Mouse (Mus musculus) embryonic facial prominence, embryonic 15.5 days (tissue): Measurements from ENCODE around the gene Tln1. TPM values are rescaled to one million over a fixed set of nuclear protein-coding genes. Genes with fewer than 3 reads are reported as not detected.

Source experiments
- ATAC-seq: fragments of 200-750 bp; cut with Nextera tagmentation; 2 replicates; pipeline ENCODE4 v1.8.0; 2017; ENCODE audit warnings: low read depth, moderate TSS enrichment; ENCODE audit not compliant: insufficient number of reproducible peaks, low FRiP score, low TSS enrichment
- H3K27ac ChIP-seq: fragments of 300-500 bp; sonication (generic); replicated peaks from 2 replicates; pipeline ENCODE4 v1.5.1; 2015; ENCODE audit warnings: mild to moderate bottlenecking, inconsistent platforms
- H3K27me3 ChIP-seq: fragments of 300-500 bp; sonication (generic); 2 replicates; pipeline ENCODE4 v1.6.1; 2015; ENCODE audit warnings: inconsistent platforms
- H3K36me3 ChIP-seq: fragments of 300-500 bp; sonication (generic); 2 replicates; pipeline ENCODE4 v1.6.1; 2015; ENCODE audit warnings: mild to moderate bottlenecking, inconsistent platforms
- H3K4me1 ChIP-seq: fragments of 300-500 bp; sonication (generic); 2 replicates; pipeline ENCODE4 v1.6.1; 2015; ENCODE audit warnings: inconsistent platforms
- H3K4me2 ChIP-seq: fragments of 300-500 bp; sonication (generic); replicated peaks from 2 replicates; pipeline ENCODE4 v1.6.1; 2015; ENCODE audit warnings: mild to moderate bottlenecking, inconsistent platforms
- H3K4me3 ChIP-seq: fragments of 300-500 bp; sonication (generic); replicated peaks from 2 replicates; pipeline ENCODE4 v1.5.1; 2015; ENCODE audit warnings: mild to moderate bottlenecking, inconsistent platforms
- H3K9ac ChIP-seq: fragments of 300-500 bp; sonication (generic); 2 replicates; pipeline ENCODE4 v1.6.1; 2015; ENCODE audit warnings: inconsistent platforms
- H3K9me3 ChIP-seq: fragments of 300-500 bp; sonication (generic); replicated peaks from 2 replicates; pipeline ENCODE4 v1.6.1; 2016; ENCODE audit warnings: inconsistent platforms
- WGBS: fragments of 180-500 bp; shearing (Covaris S2); methylation state at CpG from one replicate; pipeline ENCODE4 v1.1.7; 2015; 5-methylcytosine and 5-hydroxymethylcytosine counted together
- polyA plus RNA-seq: library from polyadenylated mRNA; unstranded; fragments of >200 nt; fragmentation: Nextera tagmentation; extraction: Ambion mirVana; gene quantifications from 2 replicates; pipeline ENCODE4 v1.2.1, GENCODE M21; 2015

Tln1 gene
- polyA plus RNA-seq, 1 experiment from 2014 or later: 55.8 TPM

GRCm38 (mm10) chr4:43587681-43588080, 25.2 kb upstream of the Tln1 start:
- H3K27ac ChIP-seq: no peak overlapping the region
- H3K9me3 ChIP-seq: no peaks in the 10 kb centered on the region
- no peak for ATAC-seq
- H3K27me3 ChIP-seq: no peaks in the 10 kb centered on the region
- no peak overlapping the region for H3K9ac ChIP-seq
- H3K4me3 ChIP-seq: no peak overlapping the region
- no peaks in the 10 kb centered on the region for H3K4me1 ChIP-seq
- H3K36me3 ChIP-seq: peaks cover 24% of the 10 kb centered on the region
- H3K4me2 ChIP-seq: no peak overlapping the region
- 28% methylated on average over 7 of the region's 7 CpGs for WGBS

- H3K27ac ChIP-seq: no peak overlapping the region
- peak; percentile 45; the same call in 1 of the 2 replicates for ATAC-seq
- H3K4me1 ChIP-seq: no peaks in the 10 kb centered on the region
- H3K36me3 ChIP-seq: peaks cover 36% of the 10 kb centered on the region
- no peaks in the 10 kb centered on the region for H3K27me3 ChIP-seq
- no peak overlapping the region for H3K4me3 ChIP-seq
- H3K9me3 ChIP-seq: no peaks in the 10 kb centered on the region
- 73% methylated on average over 8 of the region's 8 CpGs for WGBS
- no peak overlapping the region for H3K4me2 ChIP-seq
- no peak overlapping the region for H3K9ac ChIP-seq
Measured at GRCm38 (mm10) chr4:43586411-43586810, 23.9 kb upstream of the Tln1 start.

- WGBS: 26% methylated on average over 10 of the region's 10 CpGs
- Histone ChIP-seq H3K36me3 (peaks cover 44% of the 10 kb centered on the region), H3K4me1 (no peaks in the 10 kb centered on the region), H3K4me2 (no peak overlapping the region), H3K9me3 (no peaks in the 10 kb centered on the region), H3K27me3 (no peaks in the 10 kb centered on the region), H3K27ac (no peak overlapping the region), H3K4me3 (no peak overlapping the region), H3K9ac (no peak overlapping the region)
- no peak for ATAC-seq
Measured at GRCm38 (mm10) chr4:43585682-43586081, 23.2 kb upstream of the Tln1 start.

- Histone ChIP-seq H3K27ac (no peak within 1 kb of the TSS), H3K4me1 (peaks cover 8% of the 10 kb centered on the region), H3K9me3 (no peaks in the 10 kb centered on the region), H3K9ac (no peak within 1 kb of the TSS), H3K4me2 (no peak within 1 kb of the TSS), H3K27me3 (no peaks in the 10 kb centered on the region), H3K36me3 (peaks cover 48% of the 10 kb centered on the region), H3K4me3 (no peak within 1 kb of the TSS)
- WGBS: 66% methylated on average over 12 of the region's 12 CpGs
- no peak for ATAC-seq
Measured at GRCm38 (mm10) chr4:43584444-43585416, 22.2 kb upstream of the Tln1 start, which contains the start of gene Msmp. TSS of gene Msmp (minus strand) at chr4:43584494.

- H3K4me3 ChIP-seq: no peak overlapping the region
- H3K36me3 ChIP-seq: peaks cover 48% of the 10 kb centered on the region
- no peak overlapping the region for H3K27ac ChIP-seq
- H3K9ac ChIP-seq: no peak overlapping the region
- H3K27me3 ChIP-seq: no peaks in the 10 kb centered on the region
- ATAC-seq: no peak
- H3K9me3 ChIP-seq: no peaks in the 10 kb centered on the region
- peaks cover 12% of the 10 kb centered on the region for H3K4me1 ChIP-seq
- 79% methylated on average over 7 of the region's 7 CpGs for WGBS
- H3K4me2 ChIP-seq: no peak overlapping the region
Measured at GRCm38 (mm10) chr4:43583421-43583820, 20.9 kb upstream of the Tln1 start.

GRCm38 (mm10) chr4:43582241-43582640, 19.8 kb upstream of the Tln1 start:
- Histone ChIP-seq H3K4me3 (no peak overlapping the region), H3K36me3 (peaks cover 48% of the 10 kb centered on the region), H3K4me1 (peaks cover 20% of the 10 kb centered on the region), H3K9me3 (no peaks in the 10 kb centered on the region), H3K9ac (no peak overlapping the region), H3K4me2 (no peak overlapping the region), H3K27me3 (no peaks in the 10 kb centered on the region), H3K27ac (no peak overlapping the region)
- no peak for ATAC-seq
- WGBS: 87% methylated on average over 5 of the region's 5 CpGs

GRCm38 (mm10) chr4:43581381-43581780, 18.9 kb upstream of the Tln1 start:
- WGBS: 91% methylated on average over 12 of the region's 12 CpGs
- peaks cover 48% of the 10 kb centered on the region for H3K36me3 ChIP-seq
- H3K27ac ChIP-seq: no peak overlapping the region
- no peak for ATAC-seq
- peaks cover 29% of the 10 kb centered on the region for H3K4me1 ChIP-seq
- no peak overlapping the region for H3K4me2 ChIP-seq
- H3K9ac ChIP-seq: no peak overlapping the region
- no peaks in the 10 kb centered on the region for H3K27me3 ChIP-seq
- H3K4me3 ChIP-seq: no peak overlapping the region
- no peaks in the 10 kb centered on the region for H3K9me3 ChIP-seq

- Histone ChIP-seq H3K27ac (no peak overlapping the region), H3K9me3 (no peaks in the 10 kb centered on the region), H3K9ac (no peak overlapping the region), H3K4me1 (peaks cover 35% of the 10 kb centered on the region), H3K4me3 (no peak overlapping the region), H3K27me3 (no peaks in the 10 kb centered on the region), H3K36me3 (peaks cover 48% of the 10 kb centered on the region), H3K4me2 (no peak overlapping the region)
- ATAC-seq: no peak
- WGBS: 95% methylated on average over 5 of the region's 5 CpGs
Measured at GRCm38 (mm10) chr4:43580721-43581120, 18.2 kb upstream of the Tln1 start.

GRCm38 (mm10) chr4:43579731-43580130, 17.2 kb upstream of the Tln1 start:
- Histone ChIP-seq H3K4me3 (peak overlapping the region; percentile 92), H3K4me2 (peak overlapping the region; percentile 93), H3K4me1 (peaks cover 37% of the 10 kb centered on the region), H3K9me3 (no peaks in the 10 kb centered on the region), H3K27ac (no peak overlapping the region), H3K36me3 (peaks cover 45% of the 10 kb centered on the region), H3K27me3 (no peaks in the 10 kb centered on the region), H3K9ac (peak overlapping the region; percentile 87; the same call in 1 of the 2 replicates)
- ATAC-seq: no peak
- 81% methylated on average over 6 of the region's 6 CpGs for WGBS

GRCm38 (mm10) chr4:43579256-43579655, 16.8 kb upstream of the Tln1 start:
- Histone ChIP-seq H3K27ac (peak overlapping the region; percentile 91), H3K9ac (peak overlapping the region; percentile 87), H3K4me3 (peak overlapping the region; percentile 92), H3K9me3 (no peaks in the 10 kb centered on the region), H3K36me3 (peaks cover 41% of the 10 kb centered on the region), H3K4me2 (peak overlapping the region; percentile 93), H3K4me1 (peaks cover 37% of the 10 kb centered on the region), H3K27me3 (no peaks in the 10 kb centered on the region)
- ATAC-seq: no peak
- 5% methylated on average over 10 of the region's 10 CpGs for WGBS

- H3K4me3 ChIP-seq: peak within 1 kb of the TSS; percentile 92
- peaks cover 39% of the 10 kb centered on the region for H3K36me3 ChIP-seq
- H3K27me3 ChIP-seq: no peaks in the 10 kb centered on the region
- peak; percentile 92 for ATAC-seq
- H3K9ac ChIP-seq: peak within 1 kb of the TSS; percentile 87
- WGBS: under 1% methylated on average over 76 of the region's 76 CpGs
- H3K27ac ChIP-seq: peak within 1 kb of the TSS; percentile 91
- no peaks in the 10 kb centered on the region for H3K9me3 ChIP-seq
- H3K4me2 ChIP-seq: peak within 1 kb of the TSS; percentile 93
- H3K4me1 ChIP-seq: peaks cover 37% of the 10 kb centered on the region
Measured at GRCm38 (mm10) chr4:43578376-43579204, 16.1 kb upstream of the Tln1 start, which contains the start of the genes Rgp1 and Gba2. TSS of gene Rgp1 (plus strand) at chr4:43578715. TSS of gene Gba2 (minus strand) at chr4:43578873.
